Mouse (Mus musculus) mouse embryonic stem cell (cell line): ENCODE measurements around the gene Ranbp9.

Experiments used
- in situ Hi-C, 2 experiments: fragments of 300-500 bp; cut with MboI; formaldehyde crosslinking; loops; 1 replicate in 1 of 2; 3 replicates in 1 of 2; pipeline ENCODE4 v1.14.3; 2019 to 2020; ENCODE audit warnings: low sequenced_read_pairs in 2 of 2, low pct_unique_long_range_greater_than_20kb in 1 of 2, mixed read lengths in 1 of 2; ENCODE audit not compliant: unreplicated experiment in 1 of 2

The Ranbp9 gene

GRCm38 (mm10) chr13:43499731-43500482 lies 18.8 kb upstream of the Ranbp9 start:
- in situ Hi-C loops, result no loop called here

- in situ Hi-C loops, result no loop called here
These were observed 17.8 kb upstream of the Ranbp9 start for GRCm38 (mm10) chr13:43498849-43499248.

GRCm38 (mm10) chr13:43497769-43498168 lies 16.7 kb upstream of the Ranbp9 start:
- in situ Hi-C loops, result no loop called here

GRCm38 (mm10) chr13:43496660-43497059 lies 15.6 kb upstream of the Ranbp9 start:
- in situ Hi-C loops, result no loop called here

GRCm38 (mm10) chr13:43495645-43496044 lies 14.6 kb upstream of the Ranbp9 start:
- in situ Hi-C loops, result no loop called here

GRCm38 (mm10) chr13:43493725-43494124 lies 12.6 kb upstream of the Ranbp9 start:
- in situ Hi-C loops, result no loop called here

- in situ Hi-C loops, result no loop called here
These were observed 12.0 kb upstream of the Ranbp9 start for GRCm38 (mm10) chr13:43493058-43493481.

GRCm38 (mm10) chr13:43486501-43487213 lies 5.6 kb upstream of the Ranbp9 start:
- in situ Hi-C loops, result no loop called here

GRCm38 (mm10) chr13:43485278-43485976 lies 4.3 kb upstream of the Ranbp9 start:
- in situ Hi-C loops, result no loop called here

GRCm38 (mm10) chr13:43482782-43483181 lies 1.7 kb upstream of the Ranbp9 start:
- in situ Hi-C loops, result no loop called here

GRCm38 (mm10) chr13:43481859-43482245 lies 770 bp upstream of the Ranbp9 start:
- in situ Hi-C loops, result no loop called here

- in situ Hi-C loops, result no loop called here
These were observed 506 bp downstream of the Ranbp9 start for GRCm38 (mm10) chr13:43480595-43480956.

GRCm38 (mm10) chr13:43479767-43480571 lies 1.1 kb downstream of the Ranbp9 start:
- in situ Hi-C loops, result no loop called here

- in situ Hi-C loops, result no loop called here
These were observed 1.9 kb downstream of the Ranbp9 start for GRCm38 (mm10) chr13:43479024-43479705.

- in situ Hi-C loops, result no loop called here
These were observed 2.5 kb downstream of the Ranbp9 start for GRCm38 (mm10) chr13:43478586-43478985.

- in situ Hi-C loops, result no loop called here
These were observed 3.9 kb downstream of the Ranbp9 start for GRCm38 (mm10) chr13:43477098-43477697.

- in situ Hi-C loops, result no loop called here
These were observed 4.9 kb downstream of the Ranbp9 start for GRCm38 (mm10) chr13:43476226-43476625.

- in situ Hi-C loops, result no loop called here
These were observed 6.4 kb downstream of the Ranbp9 start for GRCm38 (mm10) chr13:43474722-43475121.
